Mouse (Mus musculus): ENCODE measurements around the gene Tcf3.

GRCm38 (mm10) chr10:80418311-80418710 lies 15.1 kb downstream of the Tcf3 start:
- TF ChIP-seq CTCF (conservative IDR thresholded peaks at IDR 0.05 in 1 of 2, IDR thresholded peaks at IDR 0.05 in 1 of 2; ENCODE audit: low read depth in 2 of 2, low read length in 2 of 2) (no peak), TCF12 (IDR thresholded peaks at IDR 0.05; ENCODE audit: low read depth, low read length) (no peak)

All from CH12.LX (cell line).